ENCODE assay signal across 10 mouse cellular contexts in the genomic region with DNA sequence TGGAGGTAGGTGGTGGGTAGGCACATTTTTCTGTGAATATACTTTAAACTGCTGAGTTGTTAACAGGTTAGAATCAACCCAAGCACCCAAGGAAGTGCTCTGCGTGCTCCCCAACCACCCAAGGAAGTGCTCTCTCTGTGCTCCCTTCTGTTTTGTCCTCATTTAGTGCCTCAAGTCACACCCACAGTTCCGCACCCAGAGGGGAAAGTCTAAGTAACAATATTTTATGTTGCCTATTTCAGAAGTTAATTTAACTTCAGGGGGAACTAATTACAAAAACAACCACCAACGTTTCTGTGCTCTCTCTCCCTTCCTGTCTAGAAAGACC.
DNase-seq lines count a peak whose midpoint lies in the region; ATAC-seq and TF ChIP-seq lines count a peak whose summit lies in the region.
"Had no signal": no experiment of that assay in that cellular context is flagged by ENCODE, and none has a peak within 500 bp of the region (broad histone marks: within the 10 kb centered on the region; RNA-seq: fewer than 3 reads in every experiment).

No protein-coding gene starts in this region.

- no peak for TF ChIP-seq CTCF in lung, postnatal 0 days (IDR thresholded peaks at IDR 0.05)

- intact Hi-C loops in heart, postnatal 36 days (cut with DNase I): loop anchor here (5.0 kb wide), 1 partner anchor 42 kb away; no protein-coding TSS in a partner anchor

- peak overlapping the region; percentile 40 for H3K27ac ChIP-seq in lung, postnatal 0 days (ENCODE audit: low read length)

- H3K9me3 ChIP-seq in lung, postnatal 0 days (ENCODE audit: low read length): no peaks in the 10 kb centered on the region
- H3K9me3 ChIP-seq: heart, embryonic 12.5 days had no signal

- no peak overlapping the region for H3K4me2 ChIP-seq in lung, postnatal 0 days (replicated peaks; ENCODE audit: low read depth, low read length)
- H3K4me2 ChIP-seq: heart, embryonic 12.5 days had no signal

- ATAC-seq in lung, postnatal 0 days: no peak
- 0 out of 2 replicates have a peak, but pooled peaks have one; percentile 0 for ATAC-seq in common myeloid progenitor, adult 5-6 weeks (replicated peaks; ENCODE audit: low read depth, poor library complexity, severe bottlenecking)
- 0 out of 2 replicates have a peak, but pooled peaks have one; percentile 23 for ATAC-seq in monocyte, adult 5-6 weeks (replicated peaks; ENCODE audit: insufficient number of reproducible peaks, low FRiP score, low TSS enrichment, poor library complexity, severe bottlenecking)

- TF ChIP-seq EP300 in lung, postnatal 0 days (IDR thresholded peaks at IDR 0.05): no peak

- 62% methylated on average over 3 of the region's 3 CpGs for WGBS in lung, postnatal 0 days

- no peak overlapping the region for H3K4me3 ChIP-seq in lung, postnatal 0 days (ENCODE audit: low read depth, low read length)
- H3K4me3 ChIP-seq: heart, embryonic 12.5 days had no signal

- no peaks in the 10 kb centered on the region; the same call in 1 of the 2 replicates for H3K36me3 ChIP-seq in lung, postnatal 0 days (ENCODE audit: insufficient read depth, low read length)

- no peaks in the 10 kb centered on the region for H3K27me3 ChIP-seq in lung, postnatal 0 days (replicated peaks; ENCODE audit: insufficient read depth, low read length)
- H3K27me3 ChIP-seq: heart, embryonic 12.5 days had no signal

- 0 out of 2 replicates have a peak, but pooled peaks cover 4% of the 10 kb centered on the region for H3K4me1 ChIP-seq in lung, postnatal 0 days (ENCODE audit: insufficient read depth, low read depth, low read length)

- no peak overlapping the region for H3K9ac ChIP-seq in lung, postnatal 0 days (replicated peaks; ENCODE audit: low read depth)
- H3K9ac ChIP-seq: heart, embryonic 12.5 days had no signal

- peak; percentile 93 for DNase-seq in heart, adult 11 months
- no peak for DNase-seq in heart, postnatal 36 days
- DNase-seq in lung, postnatal 0 days (ENCODE audit: low spot score): no peak
- no peak for DNase-seq in lung, postnatal 4 days
- DNase-seq in adrenal gland, postnatal 36 days: no peak
- DNase-seq in cerebellum, postnatal 25 days: no peak
- DNase-seq: adrenal gland, postnatal 10 days had no signal
